Mouse (Mus musculus) heart, adult 18-20 months (tissue): Measurements from ENCODE around the gene 9530003J23Rik. TPM values are rescaled to one million over a fixed set of nuclear protein-coding genes. Genes with fewer than 3 reads are reported as not detected.
A peak's percentile ranks its signal among the peaks of the same experiment; 100 is the strongest.
"Not testable (repeated sequence)": the region's sequence is repeated elsewhere in the genome, so short reads cannot be mapped to it uniquely, and the experiment has no call there.

Source experiments
- DNase-seq, 2 experiments: peaks; one replicate each; pipeline ENCODE4 v3.0.0; 2021 to 2022; ENCODE audit warnings: mixed read lengths in 1 of 2
- total RNA-seq, 2 experiments: library from RNA; stranded (reverse); gene quantifications; 2 replicates each; pipeline ENCODE4 v1.2.3; 2021

The 9530003J23Rik gene
- total RNA-seq, 2 experiments from 2014 or later: not detected

DNA sequence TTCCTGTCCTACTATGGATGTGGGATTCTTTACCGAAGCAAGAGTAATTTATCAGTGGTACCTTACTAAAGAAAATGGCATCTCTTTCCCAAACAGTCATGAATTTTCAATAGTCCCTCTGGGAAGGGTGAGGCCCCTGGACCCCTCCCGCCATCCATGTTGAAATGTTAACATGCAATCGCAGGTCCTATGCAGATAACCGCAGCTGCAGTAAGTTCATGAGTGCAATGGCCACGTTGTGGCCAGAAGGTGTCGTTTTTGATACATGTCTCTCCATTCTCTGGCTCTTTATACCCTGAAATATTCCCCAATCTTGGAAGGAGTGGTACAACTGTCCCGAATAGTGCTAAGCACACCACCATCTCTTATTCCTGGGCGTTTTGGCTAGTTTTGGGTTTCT is 13.4 kb downstream of the 9530003J23Rik start:
- DNase-seq: no peak

DNA sequence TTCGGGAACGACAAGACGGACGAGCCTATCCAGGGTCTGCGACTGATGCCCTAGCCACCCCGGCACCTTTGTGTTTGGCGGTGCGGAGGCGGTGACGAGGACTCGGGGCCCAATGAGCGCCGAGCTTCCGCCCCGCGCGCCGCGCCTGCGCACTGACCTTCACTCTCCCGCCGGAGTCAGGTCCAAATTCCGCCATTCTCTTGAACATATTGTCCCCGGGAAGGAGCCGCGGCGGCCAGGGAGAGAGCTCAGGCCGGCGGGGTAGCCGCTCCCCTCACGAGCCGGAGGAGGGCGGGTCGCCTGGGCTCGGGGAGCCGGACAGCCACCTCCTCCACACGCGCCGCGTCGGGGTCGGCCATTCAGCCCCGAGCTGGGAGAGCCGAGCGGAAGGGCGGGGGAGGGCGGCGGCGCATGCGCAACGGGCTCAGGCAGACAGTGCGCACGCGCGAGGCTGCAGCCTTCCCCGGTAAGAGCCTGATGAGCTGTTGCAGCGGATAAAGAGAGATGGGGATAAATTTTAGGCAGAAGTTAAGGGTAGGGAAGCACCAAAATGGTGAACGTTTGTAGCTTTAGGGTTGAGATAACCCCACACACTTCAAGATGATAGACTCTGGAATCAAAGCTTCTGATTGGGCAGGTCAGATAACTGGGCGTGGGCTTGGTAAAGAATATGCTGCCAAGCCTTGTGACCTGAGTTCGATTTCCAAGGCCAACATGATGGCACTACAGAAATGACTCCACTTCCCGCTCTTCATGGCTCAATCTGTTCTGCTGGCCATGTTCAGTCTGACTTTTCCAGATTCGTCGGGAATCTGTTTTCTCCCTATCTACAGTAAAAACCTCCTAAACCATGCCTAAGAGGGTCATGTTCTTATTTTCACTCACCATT is 14.2 kb downstream of the 9530003J23Rik start, which contains the start of gene Yeats4:
TSS of gene Yeats4 (minus strand) at position 406 of the 889 bp plus-strand sequence.
- DNase-seq: peak; percentile 96

DNA sequence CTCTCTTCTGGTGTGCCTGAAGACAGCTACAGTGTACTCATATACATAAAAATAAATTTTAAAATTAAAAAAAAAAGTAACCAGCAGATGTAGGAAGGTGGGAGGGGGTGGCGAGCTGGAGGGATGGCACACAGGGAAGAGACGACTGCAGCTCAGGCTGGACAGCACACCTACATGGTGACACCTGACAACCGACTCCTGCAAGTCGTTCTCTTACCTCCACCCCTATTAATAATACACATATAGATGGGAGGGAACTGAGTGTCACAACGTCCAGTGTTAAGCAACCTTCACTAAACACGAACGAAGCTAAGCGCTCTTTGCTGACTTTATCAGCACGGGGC is 14.8 kb downstream of the 9530003J23Rik start:
- DNase-seq: no peak

DNA sequence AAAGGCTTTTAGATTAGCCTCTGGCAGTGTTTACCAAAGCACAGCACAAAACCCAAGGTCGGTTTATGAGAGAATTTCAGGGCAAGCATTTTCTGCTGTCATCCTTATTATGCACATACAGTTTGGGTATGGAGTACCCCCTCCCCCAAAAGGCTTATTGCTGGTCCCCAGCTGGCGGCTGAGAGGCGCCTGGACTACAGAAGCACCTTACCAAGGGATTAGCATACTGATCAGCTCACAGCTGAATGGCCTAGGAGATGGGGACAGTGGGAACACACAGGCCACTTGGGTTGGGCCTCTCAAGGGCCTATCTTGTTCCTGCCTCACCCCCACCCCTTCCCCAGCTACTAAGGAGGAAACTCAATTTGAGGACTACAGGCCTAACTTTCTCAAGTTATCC is 15.7 kb downstream of the 9530003J23Rik start:
- DNase-seq: no peak

DNA sequence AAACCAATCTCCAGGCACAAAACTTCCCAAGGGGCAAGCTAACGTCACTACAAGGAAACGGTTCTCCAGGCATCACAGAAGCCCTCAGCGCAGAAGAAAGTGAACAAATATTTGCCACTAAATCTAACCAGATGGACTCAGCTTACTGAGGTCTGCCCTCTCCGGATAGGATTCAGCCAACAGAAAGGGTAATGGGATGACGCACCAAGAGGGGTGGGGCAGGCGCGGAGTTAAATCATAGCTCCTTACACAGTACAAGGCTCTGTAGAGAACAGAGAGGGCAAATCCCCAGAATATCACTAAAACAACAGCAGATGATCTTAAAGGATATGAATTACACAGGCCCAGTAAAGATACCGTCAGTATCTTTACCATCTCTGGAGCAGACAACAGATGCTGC is 20.2 kb downstream of the 9530003J23Rik start:
- no peak for DNase-seq

DNA sequence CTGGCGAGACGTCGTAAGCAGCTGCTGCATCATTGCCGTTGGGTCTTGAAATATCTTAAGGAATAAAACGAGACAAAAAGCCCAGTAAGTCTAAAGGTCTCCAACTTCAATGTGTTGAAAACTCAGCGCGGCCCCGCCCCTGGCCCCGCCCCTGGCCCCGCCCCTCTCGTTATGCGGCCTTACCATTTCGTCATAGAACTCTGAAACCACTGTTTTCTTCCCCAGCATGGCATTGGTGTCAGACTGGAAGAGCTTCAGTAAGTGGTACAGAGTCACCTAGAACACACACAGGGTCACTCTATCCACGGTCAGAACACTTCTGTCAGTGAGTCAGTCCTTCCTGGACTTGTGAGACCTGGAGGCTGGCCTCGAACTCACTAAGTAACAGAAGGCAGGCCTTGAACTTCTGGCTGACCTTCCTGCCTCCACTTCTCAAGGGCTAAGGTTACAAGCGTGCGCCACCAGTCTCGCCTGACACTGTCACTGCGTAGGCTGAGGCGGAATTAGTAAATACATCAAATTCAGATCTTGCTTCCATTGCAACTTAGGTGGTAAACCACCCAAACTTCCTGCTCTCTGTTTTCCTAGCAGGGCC is 21.2 kb downstream of the 9530003J23Rik start:
- DNase-seq: no peak

DNA sequence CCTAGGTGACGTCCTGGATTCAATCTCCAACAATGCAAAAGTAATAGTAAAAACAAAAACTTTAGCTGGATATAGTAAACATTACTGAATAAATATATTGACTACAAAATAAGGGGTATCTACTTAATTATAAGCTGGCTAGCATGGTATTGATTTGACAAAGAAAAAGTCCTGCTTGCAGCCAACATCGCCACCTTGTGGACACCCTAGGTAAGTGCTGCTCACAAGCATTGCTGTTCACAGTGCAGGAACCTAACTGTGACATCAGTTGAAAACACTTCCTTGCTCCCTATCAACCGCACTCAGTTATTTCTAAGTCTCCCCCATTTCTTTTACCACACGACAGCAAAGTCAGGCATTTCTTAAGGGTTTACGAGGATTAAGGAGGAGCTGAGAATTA is 21.7 kb downstream of the 9530003J23Rik start:
- DNase-seq: peak in 1 of 2 experiments; percentile 58

DNA sequence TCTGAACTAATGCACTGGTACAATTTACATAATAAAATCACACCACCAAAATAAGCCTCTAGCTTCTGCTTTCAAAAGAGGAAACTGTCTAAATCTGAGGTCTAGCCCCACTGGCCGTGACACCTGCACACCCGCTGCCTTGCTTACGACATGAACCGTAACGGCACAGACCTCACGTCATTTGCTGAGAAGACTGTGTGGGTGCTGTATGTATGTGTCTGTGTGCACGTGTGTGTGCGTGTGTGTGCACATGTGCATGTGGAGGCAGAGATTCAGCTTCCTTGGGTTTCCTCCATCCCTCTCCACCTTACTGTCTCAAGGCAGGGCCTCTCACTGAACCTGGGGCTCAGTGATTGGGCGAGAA is 22.4 kb downstream of the 9530003J23Rik start:
- DNase-seq: peak in 1 of 2 experiments; percentile 40

DNA sequence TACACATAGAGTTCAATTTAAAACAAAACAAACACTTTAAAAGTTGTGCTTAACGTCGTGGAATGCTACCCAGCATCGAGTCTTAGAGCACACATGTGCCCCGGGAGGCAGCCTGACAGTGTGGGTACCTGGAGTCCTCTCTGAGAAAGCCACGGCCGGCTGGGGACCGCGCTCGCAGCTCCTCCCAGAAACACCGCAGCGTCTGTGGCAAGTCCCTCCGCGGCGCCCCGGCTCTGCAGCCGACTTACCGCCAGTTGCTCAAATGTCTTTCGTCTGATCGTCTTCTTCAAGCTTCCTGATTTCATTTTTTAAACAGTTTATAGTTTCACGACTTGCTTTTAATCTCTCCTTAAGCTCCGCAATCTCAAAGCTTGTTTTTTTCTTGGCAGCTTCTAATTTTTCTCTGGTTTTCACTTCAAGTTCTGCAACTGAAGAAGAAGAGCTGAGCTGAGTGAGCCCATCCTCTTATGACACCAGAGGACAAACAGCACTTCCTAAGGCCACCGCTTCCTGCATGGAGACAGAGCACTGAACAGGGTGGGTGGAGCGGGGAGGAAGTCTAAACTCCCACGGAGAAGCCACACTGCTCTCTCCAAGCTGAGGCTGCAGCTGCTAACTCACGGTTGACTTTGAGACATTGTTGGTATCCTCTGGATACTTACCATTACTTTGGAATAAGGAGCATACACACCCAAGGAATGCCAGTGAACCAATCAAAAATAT is 22.9 kb downstream of the 9530003J23Rik start:
- no peak for DNase-seq

DNA sequence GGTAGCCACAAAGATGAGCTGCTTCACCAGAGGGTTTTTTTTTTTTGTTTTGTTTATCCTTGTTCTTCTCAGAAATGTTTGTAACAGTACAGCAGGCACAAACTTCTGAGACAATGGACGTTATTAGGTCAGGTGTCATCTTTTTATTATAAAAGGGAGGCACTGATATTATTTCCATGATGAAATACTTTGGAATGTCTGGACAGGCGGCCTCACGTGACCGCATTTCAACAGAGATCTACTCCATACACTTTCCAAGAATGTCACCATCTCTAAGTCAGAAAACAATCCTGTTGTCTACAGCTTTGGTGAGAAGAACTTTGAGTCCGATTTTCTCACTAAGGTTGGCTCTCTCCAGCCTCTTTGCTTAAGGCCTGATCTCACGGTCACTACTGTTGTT is 27.5 kb downstream of the 9530003J23Rik start:
- DNase-seq: no peak

DNA sequence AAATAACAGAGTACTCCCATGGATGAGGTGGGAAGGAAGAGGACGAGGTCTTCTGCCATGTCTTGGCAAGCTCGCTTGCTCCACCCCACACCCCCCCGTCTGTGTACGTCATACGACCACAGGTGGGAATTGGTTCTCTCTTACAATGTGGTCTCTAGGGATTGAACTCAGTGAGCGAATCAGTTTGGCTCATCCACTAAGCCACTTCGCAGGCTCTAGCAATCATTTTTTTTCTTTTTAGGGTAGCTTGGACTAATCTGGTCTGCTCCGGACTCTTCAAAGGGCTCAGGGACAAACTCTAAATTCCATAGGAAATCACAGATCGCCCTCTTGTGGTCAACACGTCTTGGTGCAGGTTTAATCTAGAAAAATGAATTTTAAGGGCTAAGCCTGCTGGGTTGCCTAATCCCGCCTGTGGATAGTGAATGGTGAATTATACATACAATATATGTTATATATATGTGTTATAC is 29.0 kb downstream of the 9530003J23Rik start:
- peak; percentile 60 to 73 for DNase-seq

DNA sequence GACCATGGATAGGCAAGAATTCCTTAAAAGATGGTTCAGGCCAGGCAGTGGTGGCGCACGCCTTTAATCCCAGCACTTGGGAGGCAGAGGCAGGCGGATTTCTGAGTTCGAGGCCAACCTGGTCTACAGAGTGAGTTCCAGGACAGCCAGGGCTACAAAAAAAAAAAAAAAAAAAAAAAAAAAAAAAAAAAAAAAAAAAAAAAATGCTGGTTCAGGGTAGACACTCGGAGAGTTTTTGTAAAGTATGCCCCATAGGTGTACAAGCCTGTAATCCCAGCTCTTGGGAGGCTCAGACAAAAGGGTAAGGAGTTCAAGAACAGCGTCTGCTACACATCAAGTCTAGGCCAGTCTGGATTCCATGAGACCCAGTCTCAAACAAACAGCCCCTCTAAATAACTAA is 29.7 kb downstream of the 9530003J23Rik start:
- not testable (repeated sequence) for DNase-seq

DNA sequence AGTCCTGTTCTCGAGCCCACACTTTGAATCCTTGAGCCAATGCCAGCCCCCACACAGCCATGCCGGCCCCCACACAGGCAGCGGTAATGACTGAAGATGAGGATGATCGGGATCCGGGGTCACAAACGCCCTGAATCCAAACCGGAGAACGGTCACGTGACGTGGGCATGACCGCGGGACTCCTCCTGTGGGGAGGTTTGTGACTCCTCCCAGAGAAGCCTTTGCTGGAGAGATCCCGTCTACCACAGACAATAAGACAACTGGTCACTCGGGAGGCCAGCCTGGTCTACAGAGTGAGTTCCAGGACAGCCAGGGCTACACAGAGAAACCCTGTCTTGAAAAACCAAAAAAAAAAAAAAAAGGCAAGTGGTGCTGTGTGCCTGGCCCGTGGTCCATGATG is 30.3 kb downstream of the 9530003J23Rik start:
- DNase-seq: no peak

DNA sequence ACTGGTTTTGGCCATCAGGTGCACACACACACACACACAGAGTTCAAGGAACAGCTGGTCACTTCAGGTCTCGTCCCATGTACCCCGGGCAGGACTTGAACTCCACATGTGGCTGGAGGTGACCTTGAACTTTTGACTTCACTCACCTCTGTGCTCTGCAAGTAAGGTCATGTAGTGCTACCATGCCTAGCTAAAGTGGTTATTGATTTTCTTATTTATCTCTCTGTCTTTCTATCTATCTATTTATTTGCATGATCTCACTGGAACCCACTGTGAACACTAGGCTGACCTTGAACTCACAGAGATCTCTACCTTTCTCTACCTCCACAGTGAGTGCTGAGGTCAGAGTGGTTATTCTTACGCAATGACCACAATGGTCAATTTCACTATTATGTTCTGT is 32.4 kb downstream of the 9530003J23Rik start:
- no peak for DNase-seq

DNA sequence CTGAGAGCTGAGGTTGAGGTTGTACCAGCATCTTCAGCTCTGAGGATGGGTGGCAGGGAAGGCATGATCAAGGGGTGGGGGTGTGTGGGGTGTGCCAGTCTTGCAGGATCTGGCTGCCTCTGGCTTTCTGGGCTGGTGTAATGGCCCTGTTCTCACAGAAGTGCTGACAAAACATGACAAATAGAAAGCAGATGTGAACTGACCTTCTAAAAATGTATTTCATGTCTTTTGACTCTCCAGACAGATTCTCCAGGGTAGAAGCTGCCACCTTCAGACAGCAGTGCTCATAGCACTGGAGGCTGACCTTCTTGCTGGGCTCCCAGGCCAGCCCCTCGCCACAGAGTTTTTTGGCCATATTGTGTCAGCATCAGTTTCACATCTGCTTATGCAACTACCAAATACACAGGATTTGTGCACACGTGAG is 34.9 kb downstream of the 9530003J23Rik start:
- DNase-seq: no peak

DNA sequence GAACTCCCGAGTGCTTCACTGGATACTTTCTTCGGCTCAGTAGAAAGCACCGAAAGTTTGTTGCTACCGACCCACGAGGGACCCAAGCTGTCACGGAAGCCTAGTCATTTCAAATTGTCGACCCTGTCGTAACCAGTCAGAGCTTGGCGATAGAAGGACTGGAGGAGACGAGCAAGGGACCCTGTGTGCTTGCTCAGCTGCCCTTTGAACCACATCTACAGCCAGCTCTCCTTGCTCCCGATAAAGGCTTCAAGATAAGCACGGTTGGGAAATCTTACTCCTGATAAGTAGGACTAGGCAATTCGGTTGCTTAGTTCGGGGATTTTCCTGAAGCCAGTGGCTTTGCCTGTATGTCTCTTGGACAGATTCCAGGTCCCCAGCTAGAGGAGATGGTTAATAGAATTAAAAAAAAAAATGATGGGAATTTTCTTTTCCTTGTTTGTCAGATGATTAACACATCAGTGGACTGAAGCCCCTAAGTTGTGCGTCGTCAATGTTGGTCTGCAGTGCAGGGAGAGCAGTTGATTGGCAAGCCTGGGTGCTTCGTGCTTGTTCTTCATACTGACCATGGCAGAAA is 35.4 kb downstream of the 9530003J23Rik start:
- DNase-seq: no peak

DNA sequence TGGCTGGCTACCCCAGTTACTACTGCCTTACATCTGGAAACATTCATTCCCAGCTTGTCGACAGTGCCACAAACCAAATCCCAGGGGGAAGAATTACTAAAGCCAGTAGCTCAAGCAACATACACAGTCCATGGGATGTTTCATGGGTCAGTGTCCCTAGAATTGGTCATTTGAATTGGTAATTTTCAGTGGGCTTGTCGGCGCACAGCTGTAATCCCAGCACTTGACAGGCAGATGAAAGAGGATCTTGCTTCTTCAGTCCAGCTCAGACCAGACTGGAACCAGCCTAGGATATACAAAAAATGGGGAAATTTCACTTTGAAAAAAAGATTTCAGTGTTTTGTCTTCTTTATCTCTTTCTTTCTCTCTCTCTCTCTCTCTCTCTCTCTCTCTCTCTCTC is 38.8 kb downstream of the 9530003J23Rik start:
- DNase-seq: no peak

DNA sequence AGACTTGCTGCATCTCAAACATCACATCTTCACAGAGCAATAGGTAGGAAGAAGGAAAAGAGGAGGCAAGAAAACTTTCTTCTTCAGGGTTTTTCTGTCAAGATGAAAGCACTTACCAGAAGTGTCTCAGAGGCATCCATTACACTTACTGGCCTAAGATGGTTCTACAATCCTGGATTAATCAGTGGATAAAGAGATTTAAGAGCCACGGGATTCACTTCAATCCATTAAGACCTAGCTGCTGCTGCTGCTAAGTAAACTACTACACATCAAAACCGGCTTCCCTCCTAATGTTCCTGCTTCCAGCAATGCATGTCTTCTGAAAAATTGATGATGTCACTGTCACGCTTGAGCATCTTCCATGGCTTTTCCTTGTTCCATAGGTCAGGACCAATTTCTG is 41.8 kb downstream of the 9530003J23Rik start:
- DNase-seq: no peak

DNA sequence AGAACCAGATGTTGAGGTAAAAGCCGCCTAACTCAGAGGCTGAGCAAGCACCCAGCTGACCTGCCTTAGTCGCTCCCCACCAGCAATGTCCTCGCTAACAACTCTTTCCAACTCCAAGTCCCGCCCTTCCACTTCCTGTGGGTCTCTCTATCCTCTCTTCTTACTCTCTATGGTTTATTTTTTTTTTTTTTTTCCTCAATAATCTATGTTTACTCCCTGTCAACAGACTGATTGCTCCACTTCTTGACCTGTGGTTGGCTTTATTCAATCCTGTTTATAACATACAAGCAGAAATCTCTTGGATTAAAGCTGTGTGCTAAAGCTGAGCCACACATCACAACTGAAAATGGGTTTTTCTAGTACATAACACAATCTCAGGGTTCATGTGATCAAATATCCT is 42.8 kb downstream of the 9530003J23Rik start:
- DNase-seq: no peak

DNA sequence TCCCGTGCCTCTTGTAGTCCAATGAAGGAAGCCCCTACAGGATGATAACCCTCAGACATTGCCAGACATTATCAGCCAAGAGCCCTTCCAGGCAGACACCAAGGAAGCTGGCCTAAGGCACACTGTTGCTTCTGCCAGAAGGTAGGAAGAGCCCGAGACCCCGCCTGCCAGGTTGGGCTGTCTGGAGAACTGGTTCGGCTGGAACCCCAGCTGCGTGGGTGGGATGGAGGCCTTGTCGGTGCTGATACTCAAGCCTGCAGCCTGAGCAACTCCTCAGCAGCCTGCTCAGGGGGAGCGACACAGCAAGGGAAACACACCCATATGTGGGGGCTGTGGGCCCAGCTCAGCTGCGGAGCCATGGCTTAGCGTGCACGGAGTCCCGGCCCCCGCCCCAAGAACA is 43.5 kb downstream of the 9530003J23Rik start:
- no peak for DNase-seq

DNA sequence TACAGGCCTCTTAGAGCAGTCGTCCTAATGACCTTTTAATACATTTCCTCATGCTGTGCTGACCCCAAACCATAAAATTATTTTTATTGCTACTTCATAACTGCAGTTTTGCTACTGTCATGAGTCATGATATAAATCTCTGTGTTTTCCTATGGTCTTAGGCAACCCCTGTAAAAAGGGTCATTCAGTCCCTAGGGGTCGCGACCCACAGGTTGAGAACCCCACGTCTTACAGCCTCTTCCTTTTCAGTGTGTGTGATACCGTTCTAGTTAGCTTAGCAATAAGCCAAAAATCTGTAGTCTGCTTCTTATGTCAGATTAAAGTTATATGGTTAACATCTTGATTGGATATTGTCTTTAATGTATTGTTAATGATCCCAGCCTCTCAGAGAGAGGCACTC is 45.1 kb downstream of the 9530003J23Rik start:
- DNase-seq: no peak

DNA sequence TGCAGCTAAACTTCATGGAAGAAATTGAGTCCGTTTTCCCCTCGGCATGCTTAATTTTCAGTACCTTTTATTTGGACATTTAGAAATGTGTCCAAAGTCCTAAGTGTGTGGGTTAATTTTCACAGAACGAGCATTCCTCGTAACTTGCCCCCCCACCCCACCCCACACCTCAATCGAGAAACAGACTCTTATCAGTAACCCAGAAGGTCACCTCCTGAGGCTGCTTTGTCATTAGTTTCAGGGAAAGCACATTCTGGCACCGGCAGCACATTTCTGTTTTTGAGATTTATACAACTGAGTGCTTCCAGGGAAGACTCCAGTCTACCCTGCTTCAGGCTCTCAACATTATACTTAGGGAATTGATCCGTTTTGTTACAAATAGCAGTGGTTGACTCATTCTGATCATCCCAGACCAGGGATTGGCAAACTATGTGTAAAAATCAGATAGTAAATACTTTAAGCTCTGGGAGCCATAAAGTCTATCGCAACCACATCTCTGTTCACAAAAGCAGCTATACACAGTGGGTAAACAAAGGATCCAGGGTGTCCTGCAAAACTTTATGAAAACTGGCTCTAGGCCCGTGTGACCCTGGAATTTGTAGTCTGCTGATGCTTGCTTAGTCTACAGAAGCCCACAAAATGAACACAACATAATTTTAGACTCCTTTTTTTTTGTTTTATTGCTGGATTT is 53.0 kb downstream of the 9530003J23Rik start:
- no peak for DNase-seq
